Mouse (Mus musculus): ENCODE data around the gene Tmem217.

Tmem217 gene

DNA sequence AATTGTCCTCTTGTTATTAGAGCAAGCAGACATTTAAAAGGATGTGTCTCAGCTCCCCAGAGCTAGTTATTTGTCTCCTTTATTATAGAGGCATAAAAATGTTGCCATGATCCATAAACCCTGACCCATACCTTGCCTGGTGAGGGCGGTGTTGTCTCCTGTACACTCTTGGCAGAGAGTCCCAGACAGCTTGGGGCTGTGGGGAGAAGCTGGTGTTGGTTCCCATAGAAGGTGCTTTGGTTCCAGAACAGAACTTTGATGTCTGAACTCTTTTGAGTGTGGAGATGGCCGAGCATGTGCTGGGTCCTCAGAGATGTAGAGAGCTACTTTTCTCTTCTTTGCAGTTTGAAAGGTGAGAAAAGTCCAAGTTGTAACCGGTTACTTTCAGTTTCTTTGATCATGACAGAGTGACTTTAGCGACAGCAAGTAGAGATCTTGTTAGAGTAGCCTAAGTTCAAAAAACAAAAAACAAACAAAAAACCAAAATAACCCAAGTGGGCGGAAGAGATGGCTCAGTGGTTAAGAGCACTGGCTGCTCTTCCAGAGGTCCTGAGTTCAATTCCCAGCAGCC is at the start of gene Tmem217:
Gene Tmem217, minus strand, starts transcription at position 224 of the 571 bp plus-strand sequence.
- no peak for DNase-seq

DNA sequence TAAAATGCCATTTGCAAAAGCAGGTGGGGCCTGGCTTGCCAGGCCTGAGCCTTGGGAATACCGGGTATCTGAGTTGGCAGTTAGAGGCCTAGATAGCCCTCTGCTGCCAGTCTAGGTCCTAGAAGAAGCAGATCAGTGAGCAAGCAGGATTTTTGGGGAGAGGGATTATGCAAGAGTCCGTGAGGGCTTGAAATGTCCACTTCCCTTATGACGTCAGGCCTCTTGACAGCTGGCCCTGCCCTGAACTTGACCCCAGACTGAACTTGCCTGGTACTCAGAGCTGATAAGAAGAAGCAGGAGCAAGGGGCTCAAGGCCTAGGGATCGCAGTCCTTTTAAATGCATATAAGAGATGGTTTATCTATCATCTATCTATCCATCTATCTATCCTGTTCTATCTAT is 49.2 kb upstream of the Tmem217 start:
- DNase-seq: no peak

DNA sequence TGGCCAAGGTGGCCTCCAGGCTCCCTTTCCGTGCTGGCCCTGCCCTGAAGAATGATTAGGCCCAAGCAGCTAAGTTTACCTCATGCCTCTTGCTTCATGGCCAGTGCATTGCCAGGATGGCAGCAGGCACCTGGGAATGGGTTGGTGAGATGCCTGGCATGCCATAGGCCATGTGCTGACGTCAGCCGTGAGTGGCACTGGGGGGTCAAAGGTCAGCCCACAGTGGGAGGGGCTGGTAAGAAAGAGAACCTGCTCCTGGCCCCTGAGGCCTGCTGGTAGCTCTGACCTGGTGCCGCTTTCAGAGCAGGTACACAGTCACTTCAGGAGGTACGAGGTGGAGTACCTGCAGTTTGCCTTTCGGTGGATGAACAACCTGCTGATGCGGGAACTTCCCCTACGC is 47.4 kb upstream of the Tmem217 start:
- no peak for DNase-seq

DNA sequence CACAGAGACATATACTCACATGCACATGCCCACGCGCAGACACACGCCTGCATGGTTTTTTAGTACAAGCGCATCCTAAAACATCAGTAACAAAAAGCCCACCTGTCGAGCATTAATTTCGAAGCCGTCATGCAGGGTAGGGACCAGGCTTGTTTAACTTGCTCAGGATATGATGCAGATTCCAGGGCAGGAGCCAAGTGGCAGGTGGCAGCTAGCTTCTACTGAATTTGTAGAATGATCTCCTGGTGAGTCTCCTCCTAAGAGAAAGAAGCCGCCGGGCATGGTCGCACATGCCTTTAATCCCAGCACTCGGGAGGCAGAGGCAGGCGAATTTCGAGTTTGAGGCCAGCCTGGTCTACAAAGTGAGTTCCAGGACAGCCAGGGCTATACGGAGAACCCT is 46.9 kb upstream of the Tmem217 start:
- DNase-seq: no peak

DNA sequence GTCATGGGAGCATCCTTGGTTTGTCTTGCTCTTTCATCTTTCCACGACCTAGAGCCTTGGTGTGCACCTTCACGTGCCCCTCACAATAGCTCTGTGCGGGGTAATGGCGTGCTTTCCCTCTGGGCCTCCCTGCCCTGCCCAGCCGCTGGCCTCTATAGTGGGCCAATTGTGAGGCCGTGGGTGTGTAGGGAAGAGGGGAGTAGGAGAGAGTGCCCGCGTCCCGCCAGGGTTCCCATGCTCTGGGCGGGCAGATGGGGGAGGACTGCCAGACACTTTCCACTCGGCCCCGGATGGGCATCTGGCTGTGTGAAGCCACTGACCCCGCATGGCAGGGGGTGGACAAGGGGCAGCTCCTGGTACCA is 44.6 kb upstream of the Tmem217 start:
- no peak for DNase-seq

DNA sequence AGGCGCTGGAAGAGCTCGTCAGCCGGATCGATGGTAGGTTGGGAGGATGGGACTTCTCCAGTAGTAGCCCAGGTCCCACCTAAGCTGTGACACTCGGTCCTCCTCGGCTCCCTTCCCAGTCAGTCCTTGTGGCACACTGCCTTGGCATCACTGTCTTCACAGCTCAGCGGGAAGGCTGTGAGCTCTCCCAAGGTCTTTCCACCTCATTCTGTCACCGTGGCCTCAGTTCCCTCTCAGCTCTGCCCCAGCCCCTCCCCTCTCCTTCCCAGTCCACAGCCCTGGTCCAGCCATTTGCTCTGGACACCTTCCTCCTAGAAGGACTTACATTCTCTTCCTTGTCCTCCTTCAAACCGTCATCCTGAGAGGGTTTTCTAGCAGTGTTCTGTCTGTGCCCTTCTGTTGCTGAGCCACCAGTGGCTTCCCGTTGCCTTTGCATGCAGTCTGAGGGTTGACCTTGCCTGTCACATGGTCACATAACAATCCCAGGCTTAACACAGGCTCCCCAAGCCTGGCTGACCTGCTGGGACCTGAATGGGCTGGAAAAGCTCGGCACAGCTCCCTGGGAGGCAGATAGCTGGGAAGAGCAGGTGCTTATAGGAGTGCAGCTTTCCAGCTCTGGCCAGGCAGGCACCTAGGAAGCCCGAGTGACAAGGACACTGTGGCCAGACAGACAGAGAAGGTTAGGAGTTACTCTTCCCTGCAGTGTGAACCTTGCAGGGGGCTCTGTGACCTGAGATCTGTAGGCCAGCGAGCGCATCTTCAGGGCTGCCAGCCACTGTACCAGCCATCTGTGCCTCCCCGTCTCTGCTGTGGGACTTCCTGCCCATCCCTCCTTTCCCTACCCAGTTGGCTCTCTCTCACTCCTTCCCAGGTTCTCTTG is 43.9 kb upstream of the Tmem217 start:
- DNase-seq: no peak

DNA sequence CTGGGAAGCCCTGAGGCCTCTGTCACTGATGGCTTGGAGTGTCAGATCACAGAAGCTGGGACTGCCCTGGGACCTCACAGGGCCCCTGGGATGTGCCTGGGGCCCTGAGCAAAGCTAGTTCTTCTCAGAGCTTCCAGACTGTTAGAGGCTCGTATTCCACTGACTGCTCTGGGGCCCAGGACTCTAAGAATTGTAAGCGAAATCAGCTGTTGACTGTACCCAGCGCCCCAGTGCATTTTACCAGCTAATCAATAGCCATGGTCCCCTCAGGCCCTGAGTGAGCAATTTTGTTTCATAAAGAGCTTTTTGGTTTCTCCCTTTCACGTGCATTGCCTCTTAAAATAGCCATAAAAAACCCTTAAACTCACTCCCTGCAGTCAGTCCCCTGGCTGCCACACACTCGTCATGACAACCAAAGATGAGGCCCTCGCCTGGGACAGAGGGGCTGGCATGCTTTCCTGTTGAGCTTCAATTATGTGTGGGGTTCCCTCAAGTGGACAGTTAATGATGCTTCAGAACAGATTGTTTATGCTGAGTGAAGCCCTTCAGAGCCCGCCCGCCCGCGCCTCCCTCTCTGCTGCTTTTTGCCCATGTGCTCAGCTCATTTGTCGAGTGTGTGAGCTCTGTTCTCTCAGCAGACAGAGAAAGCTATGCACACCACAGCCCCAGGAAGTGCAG is 37.2 kb upstream of the Tmem217 start:
- DNase-seq: no peak

DNA sequence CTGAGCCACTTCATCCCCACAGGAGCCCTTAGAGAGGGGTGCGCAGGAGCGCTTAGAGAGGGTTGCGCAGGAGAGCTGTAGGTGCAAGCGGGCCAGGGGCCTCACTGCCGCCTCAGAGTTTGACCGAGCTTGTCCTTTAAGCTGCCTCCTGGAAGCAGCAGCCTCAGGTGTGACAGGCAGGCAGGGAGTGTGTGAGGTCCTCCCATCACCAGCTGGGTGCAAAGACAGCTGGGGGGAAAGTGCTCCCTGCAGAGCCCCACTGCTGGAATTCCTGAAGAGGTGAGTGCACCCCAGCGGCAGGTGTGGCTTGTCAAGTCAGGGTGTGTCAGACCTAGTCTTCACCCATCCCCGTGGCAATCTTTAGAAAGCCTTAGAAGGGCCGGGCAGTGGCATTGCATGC is 34.7 kb upstream of the Tmem217 start:
- no peak for DNase-seq

DNA sequence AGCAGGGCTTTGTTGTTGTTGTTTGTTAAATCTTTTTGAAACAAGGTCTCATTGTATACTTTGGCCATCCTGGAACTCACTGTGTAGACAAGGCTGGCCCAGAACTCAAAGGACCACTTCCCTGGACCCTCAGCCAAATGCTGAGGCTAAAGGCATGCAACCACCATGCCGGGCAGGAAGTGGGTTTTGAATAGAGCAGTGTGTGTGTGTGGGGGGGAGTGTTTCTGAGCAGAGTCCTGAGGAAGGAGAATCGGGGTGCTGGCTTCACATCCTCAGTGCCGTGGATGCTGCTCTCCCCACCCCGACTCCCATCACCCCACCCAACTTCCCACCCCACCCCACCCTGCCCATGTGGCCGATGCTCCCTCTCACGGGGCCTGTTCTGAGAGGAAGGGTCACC is 33.3 kb upstream of the Tmem217 start:
- DNase-seq: peak in 1 of 2 experiments; percentile 50

DNA sequence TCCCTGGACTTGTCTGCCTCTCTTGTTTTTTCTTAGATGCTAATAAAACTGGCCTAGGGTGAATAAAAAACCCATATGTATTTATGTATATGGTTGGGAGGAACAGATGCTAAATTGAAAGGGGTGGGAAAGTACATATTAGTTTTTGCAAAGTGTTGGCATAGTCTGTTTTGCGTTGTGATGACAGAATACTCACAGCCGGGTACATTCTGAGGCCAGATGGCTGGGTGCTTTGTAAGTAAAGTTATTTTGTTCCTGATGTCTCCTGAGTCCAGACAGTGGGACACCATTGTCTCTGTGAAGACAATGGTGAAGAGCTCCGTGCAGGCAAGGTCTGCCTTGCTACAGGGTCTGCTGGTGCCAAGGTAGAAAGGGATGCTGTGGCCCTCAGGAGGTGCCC is 32.6 kb upstream of the Tmem217 start:
- DNase-seq: no peak

DNA sequence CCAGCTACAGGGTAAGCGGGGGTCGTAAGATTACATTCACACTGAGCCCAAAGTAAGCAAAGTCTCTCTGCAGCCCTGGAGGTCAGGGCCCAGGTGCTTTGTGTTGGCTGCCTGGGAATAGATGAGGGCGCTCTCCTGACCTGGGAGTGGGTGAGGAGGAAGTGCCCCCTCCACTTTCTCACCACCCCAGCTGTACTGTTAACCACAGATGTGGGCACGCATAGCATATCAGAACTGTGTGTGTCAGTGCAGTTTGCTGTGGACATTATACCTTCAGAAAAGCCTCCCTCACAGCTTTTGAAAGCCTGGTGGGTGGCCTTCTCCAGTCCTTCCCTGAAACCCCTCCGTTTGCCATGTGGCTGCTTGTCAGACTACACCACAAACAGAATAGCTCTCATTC is 32.1 kb upstream of the Tmem217 start:
- DNase-seq: peak; percentile 37 to 56

DNA sequence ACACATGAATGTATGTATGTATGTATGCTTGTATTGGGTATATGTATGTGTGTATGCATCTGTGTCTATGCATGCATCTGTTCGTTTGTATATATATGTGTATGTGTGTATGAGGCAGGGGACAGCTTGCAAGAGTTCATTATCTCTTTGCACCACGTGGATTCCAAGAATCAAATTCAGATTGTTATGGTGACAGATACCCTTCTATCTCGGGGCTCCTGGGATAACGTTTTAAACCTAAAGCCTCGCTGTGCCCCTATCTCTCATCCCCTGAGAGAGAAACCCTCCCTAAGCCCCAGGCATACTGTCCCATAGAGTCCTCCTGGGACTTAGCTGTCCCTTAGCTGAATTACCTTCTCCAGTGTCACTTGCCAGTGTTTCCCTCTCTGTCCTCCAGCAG is 31.4 kb upstream of the Tmem217 start:
- DNase-seq: no peak

DNA sequence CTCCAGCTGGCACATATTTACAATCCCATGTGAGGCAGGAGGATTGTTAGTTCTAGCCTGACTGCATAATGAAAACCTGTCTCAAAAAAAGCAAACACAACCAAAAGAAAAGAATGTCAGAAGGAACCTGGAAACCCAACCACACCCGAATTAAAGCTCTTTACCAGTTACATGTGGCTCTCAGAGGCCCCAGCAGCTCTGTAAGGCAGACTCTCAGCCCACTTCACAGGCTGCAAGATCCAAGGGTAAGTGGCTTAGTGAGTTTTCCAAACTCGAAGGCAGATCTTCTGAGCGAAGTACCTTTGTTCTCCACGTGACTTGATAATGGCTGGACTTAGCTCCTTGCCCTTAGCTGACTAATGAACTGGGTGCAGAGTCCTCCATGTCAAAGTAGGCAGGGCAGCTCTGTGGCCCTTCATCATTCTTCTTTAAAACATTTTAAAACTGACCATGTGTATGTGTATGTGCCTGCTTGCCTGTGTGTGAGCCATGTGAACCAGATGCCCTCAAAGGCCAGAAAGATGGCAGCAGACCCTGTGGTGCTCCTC is 27.5 kb upstream of the Tmem217 start:
- DNase-seq: no peak

DNA sequence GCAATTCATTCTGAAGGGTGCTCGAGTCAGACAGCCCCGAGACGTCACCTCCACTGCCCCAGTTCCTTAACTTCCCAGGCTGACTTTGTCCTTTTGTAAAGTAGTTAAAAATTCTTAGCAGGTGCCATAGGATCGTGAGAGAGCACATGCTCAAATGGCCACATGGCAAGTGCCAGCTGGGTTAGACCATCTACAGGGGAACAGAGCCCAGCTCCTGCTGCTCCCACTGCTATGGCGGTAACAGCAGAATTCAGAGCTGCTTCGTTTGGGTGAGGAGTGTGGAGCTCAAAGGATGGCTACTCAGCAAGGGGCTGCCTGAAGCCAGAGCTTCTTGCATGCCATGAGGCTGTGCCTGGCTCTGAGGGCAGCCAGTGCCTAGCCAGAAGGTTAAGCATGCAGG is 17.6 kb upstream of the Tmem217 start:
- no peak for DNase-seq

DNA sequence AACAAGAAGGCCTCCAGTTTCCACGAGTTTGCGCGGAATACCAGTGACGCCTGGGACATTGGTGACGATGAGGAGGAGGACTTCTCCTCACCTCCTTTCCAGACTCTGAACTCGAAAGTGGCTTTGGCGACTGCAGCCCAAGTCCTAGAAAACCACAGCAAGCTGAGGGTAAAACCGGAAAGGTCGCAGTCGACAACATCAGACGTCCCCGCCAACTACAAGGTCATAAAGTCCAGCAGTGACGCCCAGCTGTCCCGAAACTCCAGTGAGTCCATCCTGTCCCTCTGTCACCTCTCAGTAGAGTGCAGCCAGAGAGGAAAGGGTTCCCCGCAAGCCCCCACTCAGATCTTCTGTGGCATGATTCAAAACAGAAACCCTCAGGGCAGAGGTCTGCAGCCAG is 16.2 kb upstream of the Tmem217 start:
- no peak for DNase-seq

DNA sequence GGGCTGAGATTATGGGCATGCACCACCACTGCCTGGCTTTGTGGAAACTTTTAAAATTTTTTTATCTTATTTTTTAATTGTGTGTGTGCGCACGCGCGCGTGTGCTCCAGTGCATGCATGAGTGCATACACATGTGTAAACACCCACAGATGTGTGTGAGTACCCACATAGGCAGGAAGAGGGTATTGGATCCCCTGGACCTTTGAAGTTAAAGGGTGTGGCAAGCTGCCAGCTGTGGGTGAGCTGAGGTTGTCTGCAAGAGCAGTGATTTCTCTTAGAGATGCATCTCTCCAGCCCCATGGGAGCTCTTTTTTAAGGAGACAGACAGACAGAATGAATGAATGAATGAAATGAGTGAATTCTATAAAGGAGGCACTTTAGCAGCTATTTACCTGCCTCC is 13.3 kb upstream of the Tmem217 start:
- no peak for DNase-seq

DNA sequence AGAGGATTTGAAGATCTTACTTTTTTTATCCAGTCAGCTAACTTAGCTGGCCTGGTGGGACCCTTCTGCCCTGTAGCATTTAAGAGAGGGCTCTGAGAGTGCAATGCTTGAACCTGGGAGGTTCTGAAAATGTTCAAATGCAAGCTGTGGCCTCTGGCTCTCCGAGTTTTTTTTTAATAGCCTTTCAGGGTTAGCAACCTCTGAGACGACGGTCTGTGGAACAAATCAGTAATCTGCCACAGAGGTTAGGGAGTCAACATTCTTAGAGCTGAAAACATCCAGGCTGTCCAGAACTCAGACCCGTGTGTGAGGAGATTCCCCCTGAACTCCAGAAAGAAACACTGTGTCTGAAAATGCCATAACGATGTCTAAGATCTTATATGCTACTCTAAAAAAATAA is 6.3 kb upstream of the Tmem217 start:
- no peak for DNase-seq

DNA sequence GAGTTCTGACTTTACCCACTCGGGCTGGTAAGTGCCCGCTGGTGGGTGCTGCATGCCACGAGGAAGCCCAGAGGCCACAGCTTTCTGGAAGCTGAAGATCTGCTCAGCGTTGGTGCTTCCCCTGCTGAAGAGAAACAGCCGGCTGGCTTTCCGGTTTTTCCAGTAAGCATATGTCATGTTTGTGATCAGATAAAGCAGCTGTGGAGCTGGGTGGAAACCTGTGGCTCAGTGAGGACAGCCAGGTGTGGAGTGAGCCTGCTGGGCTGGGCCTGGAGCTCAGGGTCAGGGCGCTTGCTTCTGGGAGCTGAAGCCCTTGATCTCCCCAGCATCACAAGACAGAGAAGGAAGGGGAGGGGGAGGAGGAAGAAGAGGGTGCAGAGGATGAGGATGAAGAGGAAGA is 4.7 kb upstream of the Tmem217 start:
- DNase-seq: peak in 1 of 2 experiments; percentile 21

DNA sequence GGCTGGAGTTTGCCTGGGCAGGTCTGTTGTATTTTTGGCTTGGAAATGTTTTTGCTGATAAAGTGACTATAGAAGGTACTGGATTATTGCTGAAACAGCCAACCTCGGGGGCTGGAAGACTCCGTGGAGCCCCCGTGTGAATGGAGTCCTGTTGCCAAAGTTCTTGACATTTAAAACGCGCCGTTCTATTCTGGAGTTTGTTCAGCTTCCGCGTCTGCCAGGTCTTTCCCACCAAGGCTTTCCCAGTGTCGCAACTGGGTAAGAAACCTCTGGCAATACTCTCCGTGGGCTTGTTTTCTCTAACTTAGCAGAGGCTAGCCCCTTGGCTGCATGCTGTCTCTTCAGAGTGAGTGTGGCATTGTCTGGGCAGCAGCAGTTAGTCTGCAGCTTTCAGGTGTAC is 4.3 kb upstream of the Tmem217 start:
- DNase-seq: no peak

DNA sequence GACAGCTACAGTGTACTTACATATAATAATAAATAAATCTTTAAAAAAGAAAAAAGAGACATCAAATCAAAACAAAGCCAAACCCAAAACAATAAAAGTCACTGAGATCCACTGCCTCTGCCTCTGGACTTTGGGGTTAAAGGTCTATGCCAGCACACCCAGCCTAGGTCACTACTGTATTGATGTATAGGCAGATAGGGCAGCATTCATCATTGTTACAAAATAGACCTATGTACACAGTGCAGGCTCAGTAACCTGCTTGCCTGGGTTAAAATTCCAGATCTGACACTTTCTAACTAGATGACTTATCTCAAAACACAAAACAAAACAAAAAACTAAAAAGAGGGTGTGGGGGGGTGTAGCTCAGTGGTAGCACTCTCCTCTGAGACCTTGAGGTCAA is 2.0 kb upstream of the Tmem217 start:
- no peak for DNase-seq

DNA sequence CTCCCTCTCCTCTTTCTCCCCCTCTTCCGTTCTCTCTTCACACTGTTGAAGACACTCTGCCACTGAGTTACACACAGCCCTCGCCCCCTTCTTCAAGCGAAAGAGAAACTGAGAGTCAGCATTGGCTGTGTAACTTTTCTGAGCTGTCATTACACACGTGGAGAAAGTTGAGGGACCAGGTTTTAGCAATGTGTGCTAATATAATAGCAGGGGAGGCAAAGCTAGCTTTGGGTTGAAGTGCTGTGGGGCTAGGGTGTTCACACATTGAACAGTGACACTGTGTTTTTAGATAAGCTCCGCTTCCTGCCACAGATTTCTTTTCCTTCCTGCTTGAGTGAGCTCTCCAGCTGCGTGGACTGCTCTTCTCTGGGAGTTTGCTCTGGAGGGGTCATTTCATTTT is 1.2 kb downstream of the Tmem217 start:
- DNase-seq: peak in 1 of 2 experiments; percentile 30

DNA sequence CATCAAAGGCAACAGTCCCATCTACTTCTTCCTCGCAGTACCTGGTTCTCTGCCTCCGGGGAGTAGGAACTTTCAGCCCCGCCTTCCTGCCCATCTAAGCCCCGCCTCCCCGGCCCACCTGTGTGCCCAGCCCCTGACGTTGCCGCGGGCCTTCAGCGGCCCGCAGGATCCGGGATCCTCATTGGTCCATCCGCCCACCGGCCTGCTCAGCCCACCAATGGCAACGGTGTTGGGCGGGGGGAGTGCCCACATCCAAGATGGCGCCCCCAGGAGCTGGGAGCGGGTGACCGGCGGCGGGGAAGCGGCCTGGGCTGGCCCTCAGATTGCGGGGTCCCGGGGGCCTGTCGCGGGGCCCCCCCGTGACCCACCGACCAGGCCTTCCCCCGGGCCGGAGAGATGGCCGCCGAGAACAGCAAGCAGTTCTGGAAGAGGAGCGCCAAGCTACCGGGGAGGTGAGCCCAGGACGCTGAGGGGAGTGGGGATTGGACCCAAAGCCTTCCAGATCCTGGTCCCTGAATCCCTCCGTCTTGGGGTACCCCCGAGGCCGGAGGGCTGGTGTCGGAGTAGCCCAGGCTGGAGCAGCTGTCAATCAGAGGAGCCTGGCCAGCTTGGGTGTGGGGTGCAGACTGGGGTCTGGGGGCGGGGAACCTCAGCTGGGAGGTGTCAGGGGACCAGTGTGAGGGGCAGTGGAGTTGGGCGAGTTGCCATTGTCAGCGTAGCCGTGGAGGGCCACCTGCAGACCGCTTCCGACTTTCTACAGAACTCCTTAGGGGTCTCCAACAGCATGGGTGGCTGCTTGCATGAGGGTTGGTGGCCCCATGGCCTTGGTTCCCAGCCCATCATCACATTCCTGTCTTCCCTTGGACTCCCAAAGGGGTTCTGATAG is 2.4 kb downstream of the Tmem217 start, which contains the start of the genes Gm17657 and Tbc1d22b:
Gene Gm17657, minus strand, starts transcription at position 96 of the 886 bp plus-strand sequence.
Gene Tbc1d22b, plus strand, starts transcription at position 243 of the 886 bp plus-strand sequence.
- DNase-seq: peak; percentile 95 to 96

DNA sequence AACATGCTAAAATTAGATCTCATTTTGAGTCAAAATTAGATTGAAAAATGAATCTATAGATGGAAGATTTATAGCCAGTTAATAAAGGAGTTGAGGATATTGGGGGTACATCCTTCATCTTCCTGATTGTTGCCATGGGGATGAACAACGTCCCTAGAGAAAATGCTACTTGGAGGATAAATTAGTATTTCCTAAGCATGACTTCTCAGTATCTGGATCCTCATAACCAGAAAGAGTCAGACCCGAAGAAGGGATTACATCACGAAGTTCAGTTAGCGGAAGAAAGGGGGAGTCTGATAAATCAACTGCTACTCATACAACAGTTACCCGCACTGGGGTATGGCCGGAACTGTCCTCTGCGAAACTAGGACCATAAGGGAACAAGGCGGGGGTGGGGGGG is 3.2 kb downstream of the Tmem217 start:
- no peak for DNase-seq
